Mouse (Mus musculus): ENCODE measurements around the gene Pum2. TPM values are rescaled to one million over a fixed set of nuclear protein-coding genes. Genes with fewer than 3 reads are reported as not detected.
"Not testable (repeated sequence)": the region's sequence is repeated elsewhere in the genome, so short reads cannot be mapped to it uniquely, and the experiment has no call there.

Pum2 gene
- total RNA-seq, 2 experiments from 2014 or later, result 125 to 141 TPM

- intact Hi-C loops (cut with DNase I), result no loop called here
These were observed 6.3 kb upstream of the Pum2 start for GRCm38 (mm10) chr12:8667473-8668255.

DNA sequence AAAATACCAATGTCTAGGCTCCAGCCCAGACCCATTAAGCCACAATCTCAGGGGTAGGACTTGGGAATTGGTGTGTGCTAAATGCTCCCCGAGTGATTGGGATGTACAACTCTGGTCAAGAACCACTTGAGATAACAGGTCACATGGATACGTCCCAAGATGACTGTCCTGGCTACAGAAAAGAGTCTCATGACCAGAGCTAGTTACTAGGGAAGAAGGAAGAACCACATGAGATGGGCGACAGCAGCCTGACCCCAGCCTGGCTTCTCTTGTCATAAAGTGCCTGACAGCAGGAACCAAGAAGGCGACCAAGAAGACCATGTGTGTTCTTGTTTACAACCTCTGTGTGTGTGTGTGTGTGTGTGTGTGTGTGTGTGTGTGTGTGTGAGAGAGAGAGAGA lies 4.5 kb upstream of the Pum2 start:
- DNase-seq, result no peak
- intact Hi-C loops (cut with DNase I), result no loop called here

More at GRCm38 (mm10) chr12:8667473-8668255, 6.3 kb upstream of the Pum2 start:
- DNase-seq, result no peak

DNA sequence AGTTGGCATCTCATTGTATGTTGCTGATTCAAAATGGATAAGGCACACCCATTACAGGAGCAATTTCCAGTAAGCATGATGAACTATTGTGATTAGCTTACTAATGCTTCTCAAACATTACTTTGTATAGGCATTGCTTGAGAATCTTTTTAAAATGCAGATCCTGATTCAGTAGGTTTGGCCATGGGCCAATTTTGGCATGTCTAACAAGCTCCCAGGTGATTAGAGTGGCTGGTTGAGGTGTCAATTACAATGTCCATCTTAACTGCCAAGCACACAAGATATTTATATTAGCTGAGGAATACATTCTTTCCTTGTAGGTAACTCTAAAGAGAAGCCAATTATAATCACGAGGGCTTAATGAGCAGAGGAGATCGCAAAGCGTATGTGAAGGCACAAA lies 4.1 kb upstream of the Pum2 start:
- intact Hi-C loops (cut with DNase I), result no loop called here
- DNase-seq, result no peak

- intact Hi-C loops (cut with DNase I), result no loop called here
These were observed 587 bp upstream of the Pum2 start for GRCm38 (mm10) chr12:8673121-8673973.

GRCm38 (mm10) chr12:8674377-8674864 lies 487 bp downstream of the Pum2 start:
- peak in 1 of 2 experiments; percentile 55 for DNase-seq
- intact Hi-C loops (cut with DNase I), result loop anchor here (1.0 kb wide), 1 partner anchor 33 kb away; no protein-coding TSS in a partner anchor

More at GRCm38 (mm10) chr12:8673121-8673973, 587 bp upstream of the Pum2 start:
- no peak for DNase-seq

DNA sequence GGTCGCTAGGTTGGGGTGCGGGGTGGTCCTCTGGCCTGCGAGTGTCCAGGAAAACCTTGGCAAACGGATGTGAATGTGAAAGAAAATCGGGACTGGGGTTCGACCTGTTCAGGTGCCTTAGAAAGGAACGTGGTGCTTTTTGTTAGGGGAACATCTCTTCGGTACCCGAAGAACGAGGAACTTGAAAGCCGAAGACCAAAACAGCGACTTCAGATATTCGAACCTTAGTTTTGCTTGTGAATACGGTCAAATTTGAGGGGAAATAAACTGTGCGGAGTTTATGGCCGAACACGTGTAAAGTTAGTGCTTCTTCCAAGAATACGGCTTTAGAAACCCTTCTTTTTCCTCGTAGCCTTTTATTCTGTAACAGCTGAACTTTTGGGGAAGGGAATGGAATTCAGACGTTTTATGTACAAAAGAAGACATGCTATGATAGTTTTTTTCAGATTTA lies 982 bp downstream of the Pum2 start:
- intact Hi-C loops (cut with DNase I), result loop anchor here (1.0 kb wide), 1 partner anchor 34 kb away; no protein-coding TSS in a partner anchor
- no peak for DNase-seq

- DNase-seq, result no peak
- intact Hi-C loops (cut with DNase I), result no loop called here
These were observed 1.4 kb downstream of the Pum2 start for GRCm38 (mm10) chr12:8675361-8675760.

- intact Hi-C loops (cut with DNase I), result no loop called here
- DNase-seq, result no peak
These were observed 2.4 kb downstream of the Pum2 start for GRCm38 (mm10) chr12:8676341-8676740.

DNA sequence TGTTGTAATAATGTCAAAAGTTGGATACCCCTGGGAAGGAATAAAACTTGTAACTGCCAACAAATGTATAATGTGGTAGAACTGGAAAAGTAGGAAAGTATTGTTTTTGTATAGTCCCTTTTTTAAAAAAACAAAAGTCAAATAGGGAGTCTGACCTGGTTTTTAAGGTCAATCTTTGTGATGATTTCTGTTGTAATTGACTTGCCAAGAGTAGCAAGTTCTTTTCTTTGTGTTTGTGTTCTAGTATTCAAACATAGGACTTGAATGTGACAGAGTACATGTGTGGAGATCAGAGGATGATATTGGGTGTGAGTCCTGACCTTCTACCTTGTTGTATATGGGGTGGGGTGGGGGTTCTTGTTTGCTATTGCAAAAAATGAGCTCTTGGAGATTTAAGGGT lies 4.0 kb downstream of the Pum2 start:
- DNase-seq, result no peak
- intact Hi-C loops (cut with DNase I), result loop anchor here (2.0 kb wide), 1 partner anchor 19 kb away; no protein-coding TSS in a partner anchor

- intact Hi-C loops (cut with DNase I), result no loop called here
- no peak for DNase-seq
These were observed 10.3 kb downstream of the Pum2 start for GRCm38 (mm10) chr12:8684200-8684599.

DNA sequence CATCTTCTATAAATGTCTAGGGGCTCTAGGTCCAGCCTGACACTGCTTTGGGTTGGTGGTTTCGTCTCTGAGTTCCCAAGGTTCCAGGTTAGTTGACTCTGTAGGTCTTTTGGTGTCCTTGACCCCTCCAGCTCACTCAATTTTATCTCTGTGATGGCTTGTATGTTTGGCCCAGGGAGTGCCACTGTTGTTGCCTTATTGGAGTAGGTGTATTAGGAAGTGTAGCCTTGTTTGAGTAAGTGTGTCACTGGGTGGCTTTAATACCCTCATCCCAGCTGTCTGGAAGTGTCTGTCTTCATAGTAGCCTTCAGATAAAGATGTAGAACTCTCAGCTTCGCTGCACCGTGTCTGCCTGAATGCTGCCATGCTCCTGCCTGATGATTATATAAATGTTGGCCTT lies 11.1 kb downstream of the Pum2 start:
- no peak for DNase-seq
- intact Hi-C loops (cut with DNase I), result no loop called here

DNA sequence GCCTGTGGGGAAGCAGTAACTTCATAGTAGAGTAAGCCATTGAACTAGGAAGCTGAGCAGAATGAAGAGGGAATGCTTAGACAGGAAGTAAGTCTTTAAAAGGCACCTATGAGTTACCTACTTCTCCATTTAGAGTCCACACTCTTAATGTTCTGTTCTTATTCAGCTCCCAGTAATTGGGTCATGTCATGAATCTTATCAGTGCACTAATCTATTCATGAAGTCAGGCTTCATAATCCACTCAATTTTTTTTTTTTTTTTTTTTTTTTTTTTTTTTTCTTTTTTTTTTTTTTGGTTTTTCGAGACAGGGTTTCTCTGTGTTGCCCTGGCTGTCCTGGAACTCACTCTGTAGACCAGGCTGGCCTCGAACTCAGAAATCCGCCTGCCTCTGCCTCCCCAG lies 15.9 kb downstream of the Pum2 start:
- intact Hi-C loops (cut with DNase I), result loop anchor here (10.0 kb wide), 1 partner anchor 375 kb away; the partner anchor contains the start of gene Hs1bp3
- DNase-seq, result not testable (repeated sequence)

DNA sequence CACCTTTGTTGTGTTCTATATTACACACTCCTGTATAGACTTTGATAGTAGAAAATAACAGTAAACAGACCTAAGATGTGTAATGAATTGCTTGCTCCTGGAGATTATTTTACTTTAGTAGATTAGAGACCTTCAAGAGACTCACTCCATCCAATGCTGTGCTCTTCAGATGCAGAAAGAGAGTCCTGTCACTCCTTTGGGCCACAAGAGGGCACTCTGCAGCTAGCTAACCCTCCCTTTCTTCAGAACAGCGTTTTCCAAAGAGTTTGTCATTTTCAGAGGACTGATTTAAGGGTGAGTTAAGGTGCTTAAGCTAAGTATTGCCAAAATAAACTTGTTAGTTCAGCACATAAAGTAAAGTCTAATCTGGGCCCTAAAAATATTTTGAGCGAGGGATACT lies 25.0 kb downstream of the Pum2 start:
- intact Hi-C loops (cut with DNase I), result loop anchor here (2.0 to 10.0 kb wide), 3 partner anchors 182 to 384 kb away; partner anchors contain the start of gene Hs1bp3

DNA sequence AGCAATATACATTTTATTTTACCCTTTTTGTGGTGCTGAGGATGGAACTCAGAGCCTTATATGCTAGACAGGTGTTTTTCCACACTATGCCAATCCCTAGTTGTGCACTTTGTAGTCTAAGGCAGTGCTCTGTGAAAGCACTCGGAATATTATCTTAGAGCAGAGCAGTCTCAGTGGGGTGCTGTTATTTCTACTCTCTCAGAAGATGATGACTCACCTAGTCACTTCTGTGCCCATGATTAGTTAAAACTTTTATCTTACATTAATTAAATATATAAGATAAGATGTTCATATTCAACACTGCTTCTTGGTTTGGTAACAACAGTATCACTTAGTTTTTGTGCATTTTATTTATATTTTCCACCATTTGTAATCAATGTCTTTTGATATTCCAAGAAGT lies 30.1 kb downstream of the Pum2 start:
- no peak for DNase-seq
- intact Hi-C loops (cut with DNase I), result no loop called here

More for the DNA sequence above, 25.0 kb downstream of the Pum2 start:
- peak; percentile 27 to 55 for DNase-seq

- no peak for DNase-seq
- intact Hi-C loops (cut with DNase I), result no loop called here
These were observed 34.9 kb downstream of the Pum2 start for GRCm38 (mm10) chr12:8708876-8709275.

DNA sequence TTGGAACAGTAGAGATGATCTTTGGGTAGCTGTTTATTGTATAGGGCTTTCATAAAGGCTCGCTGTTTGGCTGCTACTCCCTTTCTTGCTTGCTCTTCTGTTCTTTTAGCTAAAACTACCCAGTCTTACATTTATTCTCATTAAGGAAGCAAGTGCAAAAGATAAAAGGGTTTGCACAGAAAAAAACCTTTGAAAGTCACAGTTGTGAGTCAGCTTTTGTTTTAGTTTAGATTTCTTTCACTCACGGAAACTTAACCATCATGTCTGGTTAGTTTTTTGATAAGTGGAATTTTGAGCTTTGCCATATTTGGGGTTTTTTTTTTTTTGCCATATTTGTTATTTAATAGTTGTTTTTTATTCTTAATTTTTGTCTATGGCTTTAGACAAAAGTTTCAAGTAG lies 38.7 kb downstream of the Pum2 start:
- intact Hi-C loops (cut with DNase I), result no loop called here
- DNase-seq, result no peak

DNA sequence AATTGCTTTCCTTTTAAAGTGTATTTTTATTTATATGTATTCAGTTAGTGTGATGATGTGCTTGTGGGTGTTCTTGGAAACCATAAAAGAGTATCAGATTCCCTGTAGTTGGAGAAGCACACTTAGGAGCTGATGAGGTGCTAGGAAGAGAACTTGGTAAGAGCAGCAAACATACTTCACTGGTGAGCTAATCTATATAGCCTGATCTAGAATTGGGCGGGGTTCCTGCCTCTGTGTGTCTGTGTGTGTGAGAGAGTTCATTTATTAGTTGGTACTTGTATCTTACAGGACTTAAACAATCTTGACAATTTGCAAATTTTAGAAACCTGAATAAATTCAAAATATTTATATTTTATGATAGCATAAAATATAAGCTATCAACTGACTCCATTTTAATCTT lies 42.2 kb downstream of the Pum2 start:
- no peak for DNase-seq
- intact Hi-C loops (cut with DNase I), result no loop called here

DNA sequence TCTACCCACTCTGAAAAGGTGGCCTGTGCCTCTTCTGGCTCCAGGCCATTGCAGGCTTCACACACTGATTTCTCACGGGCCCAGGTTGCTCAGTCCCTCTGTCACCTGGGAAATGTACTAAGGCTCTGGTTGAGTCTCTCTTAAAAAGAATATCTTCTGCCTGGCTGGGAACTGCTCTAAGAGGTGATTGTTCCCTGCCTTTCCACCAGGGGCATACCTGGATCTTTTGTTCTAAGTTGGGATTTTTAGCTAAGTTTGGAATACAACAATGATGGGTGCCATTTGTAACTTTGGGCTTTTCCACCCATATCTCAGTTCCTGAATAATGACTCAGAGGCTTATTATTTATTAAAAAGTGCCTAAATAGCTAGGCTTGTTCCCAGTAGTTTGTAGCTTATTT lies 53.0 kb downstream of the Pum2 start:
- intact Hi-C loops (cut with DNase I), result no loop called here
- DNase-seq, result no peak

- peak; percentile 15 to 16 for DNase-seq
- intact Hi-C loops (cut with DNase I), result no loop called here
These were observed 54.8 kb downstream of the Pum2 start for GRCm38 (mm10) chr12:8728739-8729138.

DNA sequence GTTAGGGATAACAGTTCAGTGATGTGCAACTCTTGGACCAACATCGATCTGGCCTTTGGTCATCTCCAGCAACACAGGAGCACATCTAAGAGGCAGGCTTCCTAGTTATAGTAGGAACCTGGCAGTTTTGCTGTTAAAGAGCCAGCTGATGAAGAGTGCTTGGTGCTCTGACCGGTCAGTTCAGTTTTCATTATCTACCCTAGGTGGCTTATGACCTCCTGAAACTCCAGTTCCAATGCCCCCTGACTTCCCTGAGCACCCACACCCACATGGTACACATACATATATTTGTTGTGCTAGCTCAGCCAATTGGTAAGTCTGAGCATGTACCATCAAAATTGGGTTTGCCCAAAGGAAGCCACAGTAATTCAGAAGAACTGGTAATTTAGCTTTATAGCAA lies 79.7 kb downstream of the Pum2 start:
- intact Hi-C loops (cut with DNase I), result no loop called here
- no peak for DNase-seq

DNA sequence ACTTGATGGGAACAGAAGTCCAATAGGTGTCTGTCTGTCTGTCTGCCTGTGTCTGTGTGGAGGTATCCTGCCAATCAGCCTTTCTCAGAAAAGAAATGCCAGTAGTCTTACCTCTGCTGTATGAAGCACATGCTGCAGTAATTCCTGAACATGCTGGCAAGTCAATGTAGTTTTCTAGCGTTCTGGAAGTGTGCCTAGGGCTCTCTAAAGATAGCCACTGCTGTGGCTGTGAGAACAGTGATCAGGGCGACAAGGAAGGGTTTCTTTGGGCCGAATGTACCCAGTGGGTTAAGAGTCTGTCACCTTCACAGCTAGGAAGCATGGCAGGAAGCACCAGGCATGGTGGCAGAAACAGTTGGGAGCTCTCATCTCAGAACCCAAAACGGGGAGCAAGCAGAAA lies 80.2 kb downstream of the Pum2 start:
- DNase-seq, result peak in 1 of 2 experiments; percentile 27
- intact Hi-C loops (cut with DNase I), result no loop called here
